Mouse (Mus musculus): ENCODE results near the gene Ints13. TPM values are rescaled to one million over a fixed set of nuclear protein-coding genes. Genes with fewer than 3 reads are reported as not detected.
A peak's percentile ranks its signal among the peaks of the same experiment; 100 is the strongest.

The Ints13 gene
- 86.0 and 89.6 TPM in 2 replicates for polyA plus RNA-seq (2016; fragmentation: Nextera tagmentation; extraction: Ambion mirVana)

DNA sequence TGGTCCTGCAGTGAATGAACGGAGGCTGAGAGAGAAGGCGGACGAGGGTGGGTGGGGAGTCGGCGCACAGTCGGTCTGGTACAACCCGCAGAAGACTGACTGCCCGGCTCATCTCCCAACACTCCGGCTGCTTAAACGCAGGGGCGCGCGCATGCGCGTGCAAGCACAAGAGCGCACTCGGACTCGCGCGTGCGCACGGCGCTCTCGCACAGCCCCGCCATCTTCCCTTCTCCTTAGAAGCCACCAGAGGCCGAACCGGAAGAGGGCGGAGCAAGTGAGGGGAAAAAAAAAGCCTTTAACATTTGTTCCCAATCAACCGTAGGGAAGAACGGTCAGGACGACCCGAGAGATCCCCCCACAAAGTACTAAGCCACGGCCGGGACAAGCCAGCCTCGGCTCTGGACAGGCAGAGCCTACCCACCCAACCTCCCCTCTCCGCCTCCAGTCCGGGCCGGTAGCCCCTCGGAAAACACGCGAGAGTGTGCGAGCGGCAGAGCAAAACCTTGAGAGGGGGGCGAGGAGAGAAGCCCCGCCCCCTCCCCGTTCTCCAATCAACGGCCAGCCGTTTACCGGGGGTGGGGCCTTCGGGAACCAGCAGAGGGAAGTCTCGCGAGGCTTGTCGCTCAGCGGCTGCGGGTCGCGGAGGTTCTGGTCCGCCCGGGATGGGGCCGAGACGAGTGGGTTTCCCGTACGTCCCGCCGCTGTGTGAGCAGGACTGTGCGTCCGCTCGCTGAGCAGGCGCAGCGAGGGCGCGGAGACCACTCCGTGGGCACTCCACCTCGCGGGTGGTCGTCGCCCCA lies at the start of gene Ints13:
Gene Ints13 (minus strand): TSS at position 526 of the 800 bp plus-strand sequence.
- 0 out of 2 replicates have a peak, but pooled peaks cover 2% of the 10 kb centered on the region for H3K36me3 ChIP-seq
- H3K27me3 ChIP-seq (ENCODE audit: low read depth, poor library complexity, severe bottlenecking) = no peaks in the 10 kb centered on the region
- no peaks in the 10 kb centered on the region for H3K9me3 ChIP-seq (replicated peaks)
- H3K27ac ChIP-seq (replicated peaks) = peak within 1 kb of the TSS; percentile 98
- peaks cover 38% of the 10 kb centered on the region for H3K4me1 ChIP-seq
- WGBS = under 1% methylated on average over 77 of the region's 77 CpGs
- DNase-seq (ENCODE audit: low spot score) = peak; percentile 96
- H3K4me3 ChIP-seq = peak within 1 kb of the TSS; percentile 98

- no peak overlapping the region for H3K27ac ChIP-seq (replicated peaks)
- H3K36me3 ChIP-seq = peaks cover 86% of the 10 kb centered on the region
- WGBS = 86% methylated on average over 2 of the region's 2 CpGs
- no peaks in the 10 kb centered on the region for H3K4me1 ChIP-seq
- DNase-seq (ENCODE audit: low spot score) = no peak
- no peaks in the 10 kb centered on the region for H3K9me3 ChIP-seq (replicated peaks)
- H3K4me3 ChIP-seq = no peak overlapping the region
- no peaks in the 10 kb centered on the region for H3K27me3 ChIP-seq (ENCODE audit: low read depth, poor library complexity, severe bottlenecking)
Measured at GRCm38 (mm10) chr6:146616670-146617069, 39.0 kb upstream of the Ints13 start.

GRCm38 (mm10) chr6:146615891-146616290 lies 38.3 kb upstream of the Ints13 start:
- Histone ChIP-seq H3K9me3 (replicated peaks) (no peaks in the 10 kb centered on the region), H3K36me3 (peaks cover 85% of the 10 kb centered on the region), H3K27me3 (ENCODE audit: low read depth, poor library complexity, severe bottlenecking) (no peaks in the 10 kb centered on the region)

DNA sequence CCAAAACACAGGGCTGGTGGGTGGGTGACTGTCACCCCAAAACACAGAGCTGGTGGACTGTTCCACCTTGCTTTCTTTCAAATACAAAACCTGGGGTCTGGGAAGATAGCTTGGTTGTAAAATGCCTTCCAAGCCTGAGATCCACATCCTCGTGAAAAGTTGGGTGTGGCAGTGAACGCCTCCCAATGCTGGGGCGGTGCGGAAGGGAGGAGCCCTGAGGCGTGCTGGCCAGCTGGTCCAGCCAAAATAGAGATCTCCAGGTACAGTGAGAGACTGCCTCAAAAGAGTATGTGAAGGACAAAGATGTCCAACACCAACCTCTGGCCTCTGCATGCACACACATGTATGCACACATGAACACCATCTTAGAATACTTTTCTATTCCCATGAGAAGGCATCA lies 36.9 kb upstream of the Ints13 start:
- peaks cover 89% of the 10 kb centered on the region for H3K36me3 ChIP-seq
- H3K4me3 ChIP-seq = no peak overlapping the region
- no peaks in the 10 kb centered on the region for H3K27me3 ChIP-seq (ENCODE audit: low read depth, poor library complexity, severe bottlenecking)
- H3K4me1 ChIP-seq = no peaks in the 10 kb centered on the region
- no peak for DNase-seq (ENCODE audit: low spot score)
- 92% methylated on average over 5 of the region's 5 CpGs for WGBS
- H3K27ac ChIP-seq (replicated peaks) = no peak overlapping the region
- H3K9me3 ChIP-seq (replicated peaks) = no peaks in the 10 kb centered on the region

More at GRCm38 (mm10) chr6:146615891-146616290, 38.3 kb upstream of the Ints13 start:
- 90% methylated on average over 8 of the region's 8 CpGs for WGBS
- Histone ChIP-seq H3K27ac (replicated peaks) (no peak overlapping the region), H3K4me3 (no peak overlapping the region), H3K4me1 (no peaks in the 10 kb centered on the region)
- DNase-seq (ENCODE audit: low spot score) = no peak

GRCm38 (mm10) chr6:146613907-146614306 lies 36.3 kb upstream of the Ints13 start:
- Histone ChIP-seq H3K27me3 (ENCODE audit: low read depth, poor library complexity, severe bottlenecking) (no peaks in the 10 kb centered on the region), H3K9me3 (replicated peaks) (no peaks in the 10 kb centered on the region), H3K4me3 (no peak overlapping the region), H3K4me1 (no peaks in the 10 kb centered on the region), H3K27ac (replicated peaks) (no peak overlapping the region), H3K36me3 (peaks cover 90% of the 10 kb centered on the region)
- WGBS = 89% methylated on average over 5 of the region's 5 CpGs
- DNase-seq (ENCODE audit: low spot score) = no peak

- 91% methylated on average over 5 of the region's 5 CpGs for WGBS
- Histone ChIP-seq H3K27ac (replicated peaks) (no peak overlapping the region), H3K9me3 (replicated peaks) (no peaks in the 10 kb centered on the region), H3K36me3 (peaks cover 88% of the 10 kb centered on the region), H3K27me3 (ENCODE audit: low read depth, poor library complexity, severe bottlenecking) (no peaks in the 10 kb centered on the region), H3K4me1 (no peaks in the 10 kb centered on the region), H3K4me3 (no peak overlapping the region)
- no peak for DNase-seq (ENCODE audit: low spot score)
Measured at GRCm38 (mm10) chr6:146612736-146613135, 35.1 kb upstream of the Ints13 start.

DNA sequence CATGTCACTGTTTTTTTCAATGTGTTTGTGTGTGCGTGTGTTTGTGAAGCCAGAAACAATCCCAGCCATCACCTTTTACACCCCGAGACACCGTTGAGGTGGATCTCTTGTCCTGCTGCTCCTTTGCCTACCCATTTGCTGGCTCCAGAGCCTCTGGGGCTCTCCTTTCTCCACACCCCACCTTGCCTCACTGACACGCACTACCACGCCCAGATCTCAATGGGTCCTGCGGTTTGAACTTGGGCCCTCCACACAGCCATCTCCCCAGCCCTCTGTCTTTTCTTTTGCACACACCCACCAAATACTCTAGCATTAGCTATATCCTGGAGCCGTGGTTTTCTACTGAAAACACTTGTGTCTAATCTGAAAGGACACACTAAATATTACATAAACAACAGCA lies 34.3 kb upstream of the Ints13 start:
- Histone ChIP-seq H3K36me3 (peaks cover 88% of the 10 kb centered on the region), H3K27me3 (ENCODE audit: low read depth, poor library complexity, severe bottlenecking) (no peaks in the 10 kb centered on the region), H3K9me3 (replicated peaks) (no peaks in the 10 kb centered on the region), H3K27ac (replicated peaks) (no peak overlapping the region), H3K4me3 (no peak overlapping the region), H3K4me1 (no peaks in the 10 kb centered on the region)
- DNase-seq (ENCODE audit: low spot score) = no peak
- 92% methylated on average over 7 of the region's 7 CpGs for WGBS

DNA sequence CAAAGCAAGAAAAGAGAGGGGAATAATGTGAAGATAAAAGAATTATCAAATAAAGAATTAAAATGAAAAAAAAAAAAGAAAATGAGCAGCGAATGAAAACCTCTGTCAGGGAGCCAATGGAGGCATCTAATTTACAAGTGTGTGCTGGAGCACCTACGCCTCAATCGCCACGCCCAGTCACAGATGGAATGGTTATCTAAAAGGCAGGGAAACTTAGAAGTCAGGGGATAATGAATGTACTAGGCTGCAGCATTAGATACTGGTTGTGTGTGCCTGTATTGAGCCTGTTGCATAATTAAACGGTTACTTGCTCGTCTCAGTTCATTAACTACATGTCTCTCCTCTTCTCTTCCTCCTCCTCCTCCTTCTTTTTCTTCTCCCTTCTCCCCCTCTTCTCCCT lies 33.8 kb upstream of the Ints13 start:
- DNase-seq (ENCODE audit: low spot score) = no peak
- 92% methylated on average over 6 of the region's 6 CpGs for WGBS
- peaks cover 88% of the 10 kb centered on the region for H3K36me3 ChIP-seq
- no peak overlapping the region for H3K4me3 ChIP-seq
- H3K4me1 ChIP-seq = no peaks in the 10 kb centered on the region
- H3K9me3 ChIP-seq (replicated peaks) = no peaks in the 10 kb centered on the region
- no peak overlapping the region for H3K27ac ChIP-seq (replicated peaks)
- H3K27me3 ChIP-seq (ENCODE audit: low read depth, poor library complexity, severe bottlenecking) = no peaks in the 10 kb centered on the region

- Histone ChIP-seq H3K36me3 (peaks cover 95% of the 10 kb centered on the region), H3K9me3 (replicated peaks) (no peaks in the 10 kb centered on the region), H3K4me1 (no peaks in the 10 kb centered on the region), H3K27me3 (ENCODE audit: low read depth, poor library complexity, severe bottlenecking) (no peaks in the 10 kb centered on the region), H3K27ac (replicated peaks) (no peak overlapping the region), H3K4me3 (no peak overlapping the region)
- DNase-seq (ENCODE audit: low spot score) = no peak
- WGBS = 83% methylated on average over 10 of the region's 10 CpGs
Measured at GRCm38 (mm10) chr6:146603651-146604050, 26.0 kb upstream of the Ints13 start.

GRCm38 (mm10) chr6:146602601-146603000 lies 25.0 kb upstream of the Ints13 start:
- WGBS = 98% methylated on average over 4 of the region's 4 CpGs
- H3K9me3 ChIP-seq (replicated peaks) = no peaks in the 10 kb centered on the region

GRCm38 (mm10) chr6:146585134-146585533 lies 7.5 kb upstream of the Ints13 start:
- H3K27ac ChIP-seq (replicated peaks) = no peak overlapping the region
- H3K9me3 ChIP-seq (replicated peaks) = no peaks in the 10 kb centered on the region
- peaks cover 4% of the 10 kb centered on the region; the same call in 1 of the 2 replicates for H3K4me1 ChIP-seq
- DNase-seq (ENCODE audit: low spot score) = no peak
- WGBS = 94% methylated on average over 5 of the region's 5 CpGs
- no peaks in the 10 kb centered on the region for H3K27me3 ChIP-seq (ENCODE audit: low read depth, poor library complexity, severe bottlenecking)
- peaks cover 55% of the 10 kb centered on the region for H3K36me3 ChIP-seq
- H3K4me3 ChIP-seq = no peak overlapping the region

More at GRCm38 (mm10) chr6:146602601-146603000, 25.0 kb upstream of the Ints13 start:
- H3K27ac ChIP-seq (replicated peaks) = no peak overlapping the region
- H3K36me3 ChIP-seq = peaks cover 96% of the 10 kb centered on the region
- no peaks in the 10 kb centered on the region for H3K27me3 ChIP-seq (ENCODE audit: low read depth, poor library complexity, severe bottlenecking)
- no peaks in the 10 kb centered on the region for H3K4me1 ChIP-seq
- no peak for DNase-seq (ENCODE audit: low spot score)
- no peak overlapping the region for H3K4me3 ChIP-seq

GRCm38 (mm10) chr6:146583366-146584046 lies 5.9 kb upstream of the Ints13 start:
- H3K4me1 ChIP-seq = peaks cover 19% of the 10 kb centered on the region
- H3K4me3 ChIP-seq = no peak overlapping the region
- peaks cover 39% of the 10 kb centered on the region for H3K36me3 ChIP-seq
- no peak overlapping the region for H3K27ac ChIP-seq (replicated peaks)
- no peaks in the 10 kb centered on the region for H3K27me3 ChIP-seq (ENCODE audit: low read depth, poor library complexity, severe bottlenecking)
- no peak for DNase-seq (ENCODE audit: low spot score)
- H3K9me3 ChIP-seq (replicated peaks) = no peaks in the 10 kb centered on the region
- 85% methylated on average over 2 of the region's 2 CpGs for WGBS

GRCm38 (mm10) chr6:146580381-146580926 lies 2.8 kb upstream of the Ints13 start:
- no peaks in the 10 kb centered on the region for H3K9me3 ChIP-seq (replicated peaks)
- no peak overlapping the region for H3K27ac ChIP-seq (replicated peaks)
- H3K4me1 ChIP-seq = peaks cover 34% of the 10 kb centered on the region
- 62% methylated on average over 2 of the region's 2 CpGs for WGBS
- H3K27me3 ChIP-seq (ENCODE audit: low read depth, poor library complexity, severe bottlenecking) = no peaks in the 10 kb centered on the region
- H3K4me3 ChIP-seq = no peak overlapping the region
- no peak for DNase-seq (ENCODE audit: low spot score)
- peaks cover 8% of the 10 kb centered on the region for H3K36me3 ChIP-seq
